Mouse (Mus musculus): Measurements from ENCODE around the gene Mall. TPM values are rescaled to one million over a fixed set of nuclear protein-coding genes. Genes with fewer than 3 reads are reported as not detected.

Mall gene
- polyA plus RNA-seq, 1 experiment from 2014 or later = 2.2 TPM

DNA sequence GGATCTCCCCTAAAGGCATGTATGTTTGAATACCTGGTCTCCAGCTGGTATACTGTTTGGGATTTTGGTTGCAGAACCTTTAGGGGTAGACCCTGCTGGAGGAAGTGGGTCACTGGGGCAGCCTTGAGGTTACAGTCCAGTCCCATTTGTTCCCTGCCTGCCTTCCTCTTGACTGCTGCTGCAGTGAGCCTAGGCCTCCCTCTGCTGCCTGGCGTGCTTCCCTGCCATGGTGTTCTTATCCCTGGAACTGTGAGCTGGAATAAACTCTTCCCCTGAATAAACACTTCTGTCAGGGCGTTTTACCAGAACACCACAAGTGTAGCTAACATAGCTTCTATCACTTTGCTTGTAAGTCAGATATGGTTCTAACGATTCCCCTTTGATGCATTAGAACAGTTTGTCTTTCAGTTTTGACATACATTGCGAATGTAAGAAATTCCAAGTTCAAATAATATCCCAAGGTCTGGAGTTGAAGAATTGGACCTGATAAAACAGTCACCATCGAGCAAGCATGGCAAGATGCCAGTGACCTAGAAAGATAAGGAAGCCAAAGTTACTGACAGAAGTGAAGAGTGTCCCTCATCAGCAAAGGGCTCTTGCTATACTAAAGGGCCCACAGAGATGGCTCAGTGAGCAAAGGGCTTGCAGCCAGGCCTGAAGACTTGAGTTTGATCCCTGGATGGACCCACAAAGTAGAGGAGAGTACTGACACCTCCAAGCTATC, 29.6 kb upstream of the Mall start:
- no peaks in the 10 kb centered on the region for H3K36me3 ChIP-seq (ENCODE audit: control insufficient read depth, insufficient read depth, low read length)
- DNase-seq (ENCODE audit: low spot score) = no peak
- H3K4me3 ChIP-seq (ENCODE audit: low read depth, low read length) = no peak overlapping the region
- no peak overlapping the region for H3K9ac ChIP-seq (ENCODE audit: low read length)
- WGBS = 90% methylated on average over 5 of the region's 5 CpGs
- H3K9me3 ChIP-seq (ENCODE audit: control insufficient read depth, low read length) = no peaks in the 10 kb centered on the region
- ATAC-seq (ENCODE audit: insufficient read depth, low FRiP score, low TSS enrichment) = no peak
- H3K27ac ChIP-seq (ENCODE audit: low read depth, low read length) = no peak overlapping the region
- no peak overlapping the region for H3K4me2 ChIP-seq (ENCODE audit: low read depth)
- no peaks in the 10 kb centered on the region for H3K27me3 ChIP-seq (ENCODE audit: control insufficient read depth, insufficient read depth, low read length)
- no peaks in the 10 kb centered on the region for H3K4me1 ChIP-seq (ENCODE audit: control insufficient read depth, insufficient read depth, low read length)

DNA sequence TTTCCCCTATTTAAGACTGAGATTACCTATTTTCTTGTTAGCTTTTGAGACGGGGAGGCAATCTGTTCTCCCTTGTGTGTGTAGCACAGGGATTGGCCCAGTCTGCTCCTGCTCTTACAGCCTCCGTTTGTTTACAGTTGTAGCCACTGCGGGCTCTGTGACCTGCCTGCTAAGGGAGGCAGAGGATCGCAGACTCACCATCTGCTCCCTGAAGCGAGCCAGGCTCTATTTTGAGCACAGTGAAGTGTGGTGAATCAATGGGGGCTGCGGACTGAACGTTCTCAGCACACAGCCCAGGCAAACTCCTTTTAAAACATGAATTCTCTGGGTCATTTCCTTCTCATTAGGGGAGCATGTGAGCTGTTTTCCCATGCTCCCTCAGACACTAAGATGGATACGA, 27.4 kb upstream of the Mall start:
- 31% methylated on average over 8 of the region's 8 CpGs for WGBS
- Histone ChIP-seq H3K27me3 (ENCODE audit: control insufficient read depth, insufficient read depth, low read length) (no peaks in the 10 kb centered on the region), H3K36me3 (ENCODE audit: control insufficient read depth, insufficient read depth, low read length) (no peaks in the 10 kb centered on the region), H3K4me2 (ENCODE audit: low read depth) (no peak overlapping the region), H3K9ac (ENCODE audit: low read length) (no peak overlapping the region), H3K27ac (ENCODE audit: low read depth, low read length) (0 out of 2 replicates have a peak overlapping the region, but pooled peaks have one; percentile 6), H3K4me1 (ENCODE audit: control insufficient read depth, insufficient read depth, low read length) (no peaks in the 10 kb centered on the region), H3K4me3 (ENCODE audit: low read depth, low read length) (no peak overlapping the region), H3K9me3 (ENCODE audit: control insufficient read depth, low read length) (no peaks in the 10 kb centered on the region)
- ATAC-seq (ENCODE audit: insufficient read depth, low FRiP score, low TSS enrichment) (no peak), DNase-seq (ENCODE audit: low spot score) (no peak)

DNA sequence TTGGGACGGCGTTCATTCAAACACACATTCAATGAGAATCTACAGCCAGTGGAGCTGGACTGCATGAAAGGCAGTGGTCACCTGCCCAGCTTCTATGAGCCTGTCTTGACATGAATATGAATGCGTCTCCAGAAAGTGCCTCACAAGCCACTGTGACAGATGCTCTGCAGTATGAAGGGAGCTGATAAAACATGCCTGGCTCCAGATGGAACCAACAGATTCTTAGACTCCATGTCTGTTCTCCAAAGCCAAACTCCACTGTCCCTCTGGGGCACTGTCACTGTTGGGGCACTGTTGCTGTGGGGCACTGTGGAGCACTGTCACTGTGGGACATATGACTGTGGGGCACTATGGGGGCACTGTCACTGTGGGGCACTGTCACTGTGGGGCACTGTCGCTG, 24.4 kb upstream of the Mall start:
- ATAC-seq (ENCODE audit: insufficient read depth, low FRiP score, low TSS enrichment) = no peak
- Histone ChIP-seq H3K36me3 (ENCODE audit: control insufficient read depth, insufficient read depth, low read length) (no peaks in the 10 kb centered on the region), H3K4me2 (ENCODE audit: low read depth) (no peak overlapping the region)

DNA sequence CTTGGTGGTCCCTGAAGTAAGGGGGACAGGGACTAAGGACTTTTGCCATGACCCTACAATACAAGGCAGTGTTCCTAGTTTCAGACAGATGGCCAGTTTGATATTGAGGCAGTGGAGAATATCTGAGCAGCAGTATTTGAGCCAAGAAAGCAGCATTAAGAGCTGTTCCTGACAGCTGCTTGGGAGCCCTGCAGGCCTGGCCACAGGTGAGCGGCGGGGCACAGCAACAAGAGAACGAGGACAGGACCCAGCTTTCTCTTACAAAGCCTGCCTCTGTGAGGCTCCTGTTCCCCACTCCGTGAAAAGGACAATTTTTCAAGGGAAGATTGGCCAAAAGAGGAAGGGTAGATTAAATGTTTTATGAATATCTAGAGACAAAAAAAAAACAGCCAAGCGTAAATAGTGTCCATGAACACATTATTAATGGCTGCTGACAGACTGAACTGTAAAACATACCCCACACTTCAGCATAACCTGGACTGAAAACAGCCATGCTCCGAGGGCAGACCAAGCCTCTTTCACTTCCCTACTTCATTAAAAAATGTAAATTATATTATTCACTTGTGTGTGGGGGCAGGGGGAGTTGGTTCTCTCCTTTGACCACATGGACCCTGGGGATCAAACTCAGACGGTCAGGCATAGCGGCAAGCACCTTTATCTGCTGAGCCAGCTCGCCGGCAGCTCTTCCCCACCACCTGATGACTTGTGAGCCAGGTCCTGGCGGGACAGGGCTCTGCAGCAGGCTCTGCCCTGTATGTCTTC, 22.3 kb upstream of the Mall start:
- H3K27ac ChIP-seq (ENCODE audit: low read depth, low read length) = no peak overlapping the region
- H3K4me2 ChIP-seq (ENCODE audit: low read depth) = no peak overlapping the region
- H3K4me3 ChIP-seq (ENCODE audit: low read depth, low read length) = no peak overlapping the region
- H3K27me3 ChIP-seq (ENCODE audit: control insufficient read depth, insufficient read depth, low read length) = no peaks in the 10 kb centered on the region
- H3K4me1 ChIP-seq (ENCODE audit: control insufficient read depth, insufficient read depth, low read length) = no peaks in the 10 kb centered on the region
- ATAC-seq (ENCODE audit: insufficient read depth, low FRiP score, low TSS enrichment) = no peak
- no peak for DNase-seq (ENCODE audit: low spot score)
- H3K9me3 ChIP-seq (ENCODE audit: control insufficient read depth, low read length) = no peaks in the 10 kb centered on the region
- 78% methylated on average over 11 of the region's 11 CpGs for WGBS
- no peak overlapping the region for H3K9ac ChIP-seq (ENCODE audit: low read length)
- no peaks in the 10 kb centered on the region for H3K36me3 ChIP-seq (ENCODE audit: control insufficient read depth, insufficient read depth, low read length)

More for the DNA sequence above, 24.4 kb upstream of the Mall start:
- Histone ChIP-seq H3K9me3 (ENCODE audit: control insufficient read depth, low read length) (no peaks in the 10 kb centered on the region), H3K27me3 (ENCODE audit: control insufficient read depth, insufficient read depth, low read length) (no peaks in the 10 kb centered on the region), H3K4me3 (ENCODE audit: low read depth, low read length) (no peak overlapping the region), H3K4me1 (ENCODE audit: control insufficient read depth, insufficient read depth, low read length) (no peaks in the 10 kb centered on the region), H3K9ac (ENCODE audit: low read length) (no peak overlapping the region), H3K27ac (ENCODE audit: low read depth, low read length) (no peak overlapping the region)
- 92% methylated on average over 4 of the region's 4 CpGs for WGBS
- DNase-seq (ENCODE audit: low spot score) = no peak

DNA sequence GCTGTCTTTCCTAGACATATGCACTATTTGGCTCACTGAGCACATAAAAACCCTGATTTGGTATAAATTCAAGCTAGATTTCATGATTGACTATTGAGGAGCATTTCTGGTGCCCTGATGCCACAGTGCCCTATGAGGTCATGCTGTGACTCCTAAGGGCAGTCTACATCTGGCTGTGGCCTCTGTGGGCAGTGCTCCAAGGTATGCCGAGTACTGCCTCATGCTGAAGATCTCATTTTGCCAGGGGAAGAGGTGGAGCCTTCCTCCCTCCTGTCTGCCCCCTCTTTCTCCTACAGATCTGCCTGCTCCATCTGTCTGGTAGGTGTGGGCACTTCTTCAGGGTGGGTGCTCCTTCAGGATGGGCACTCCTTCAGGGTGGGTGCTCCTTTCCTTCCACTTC, 19.6 kb upstream of the Mall start:
- Histone ChIP-seq H3K27me3 (ENCODE audit: control insufficient read depth, insufficient read depth, low read length) (no peaks in the 10 kb centered on the region), H3K9ac (ENCODE audit: low read length) (no peak overlapping the region), H3K9me3 (ENCODE audit: control insufficient read depth, low read length) (no peaks in the 10 kb centered on the region), H3K4me2 (ENCODE audit: low read depth) (no peak overlapping the region), H3K4me1 (ENCODE audit: control insufficient read depth, insufficient read depth, low read length) (no peaks in the 10 kb centered on the region), H3K36me3 (ENCODE audit: control insufficient read depth, insufficient read depth, low read length) (no peaks in the 10 kb centered on the region), H3K27ac (ENCODE audit: low read depth, low read length) (no peak overlapping the region), H3K4me3 (ENCODE audit: low read depth, low read length) (no peak overlapping the region)
- no peak for ATAC-seq (ENCODE audit: insufficient read depth, low FRiP score, low TSS enrichment)
- WGBS = 71% methylated on average over 1 of the region's 1 CpGs
- DNase-seq (ENCODE audit: low spot score) = no peak

DNA sequence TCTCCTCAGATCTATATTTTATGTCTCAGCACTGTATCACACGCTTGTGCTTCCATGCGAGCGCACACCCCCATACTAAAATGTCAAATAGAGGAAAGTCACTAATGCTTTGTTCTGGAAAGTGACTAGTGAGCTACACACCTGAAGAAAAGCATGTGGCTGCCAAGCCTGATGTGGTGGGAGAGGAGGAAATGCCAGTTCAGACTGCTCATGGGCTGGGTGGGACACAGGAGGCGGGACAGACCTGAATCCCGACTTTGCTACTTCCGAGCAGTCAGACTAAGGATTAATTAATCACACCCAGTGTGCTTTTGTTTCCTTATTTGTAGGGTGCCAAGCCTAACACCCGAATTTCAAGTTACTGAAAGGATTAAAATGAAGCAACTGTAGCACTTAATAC, 18.6 kb upstream of the Mall start:
- Histone ChIP-seq H3K27ac (ENCODE audit: low read depth, low read length) (no peak overlapping the region), H3K27me3 (ENCODE audit: control insufficient read depth, insufficient read depth, low read length) (no peaks in the 10 kb centered on the region), H3K4me3 (ENCODE audit: low read depth, low read length) (no peak overlapping the region), H3K4me2 (ENCODE audit: low read depth) (no peak overlapping the region), H3K4me1 (ENCODE audit: control insufficient read depth, insufficient read depth, low read length) (no peaks in the 10 kb centered on the region), H3K9me3 (ENCODE audit: control insufficient read depth, low read length) (no peaks in the 10 kb centered on the region), H3K9ac (ENCODE audit: low read length) (no peak overlapping the region), H3K36me3 (ENCODE audit: control insufficient read depth, insufficient read depth, low read length) (no peaks in the 10 kb centered on the region)
- ATAC-seq (ENCODE audit: insufficient read depth, low FRiP score, low TSS enrichment) = no peak
- 78% methylated on average over 7 of the region's 7 CpGs for WGBS
- DNase-seq (ENCODE audit: low spot score) = no peak

DNA sequence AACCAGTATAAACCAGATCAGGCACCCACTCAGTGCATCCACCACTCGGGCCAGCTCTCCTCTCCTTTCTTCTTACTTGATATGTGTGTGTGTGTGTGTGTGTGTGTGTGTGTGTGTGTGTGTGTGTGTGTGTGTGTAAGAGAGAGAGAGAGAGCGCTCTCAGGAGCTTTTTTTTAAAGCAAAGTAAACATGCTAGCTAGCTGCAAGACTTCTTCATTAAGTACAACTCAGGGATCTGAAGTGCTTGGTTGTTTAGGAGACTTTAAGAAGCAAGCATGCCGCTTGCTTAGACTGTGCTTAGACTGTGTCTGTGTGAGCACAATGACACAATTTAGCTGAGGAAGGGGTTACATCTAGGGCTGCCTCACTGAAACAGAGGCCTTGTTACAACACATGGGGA, 12.9 kb upstream of the Mall start:
- H3K9me3 ChIP-seq (ENCODE audit: control insufficient read depth, low read length) = no peaks in the 10 kb centered on the region
- H3K36me3 ChIP-seq (ENCODE audit: control insufficient read depth, insufficient read depth, low read length) = no peaks in the 10 kb centered on the region
- no peak overlapping the region for H3K4me3 ChIP-seq (ENCODE audit: low read depth, low read length)
- no peak overlapping the region for H3K9ac ChIP-seq (ENCODE audit: low read length)
- no peak overlapping the region for H3K4me2 ChIP-seq (ENCODE audit: low read depth)
- no peak overlapping the region for H3K27ac ChIP-seq (ENCODE audit: low read depth, low read length)
- H3K27me3 ChIP-seq (ENCODE audit: control insufficient read depth, insufficient read depth, low read length) = no peaks in the 10 kb centered on the region
- H3K4me1 ChIP-seq (ENCODE audit: control insufficient read depth, insufficient read depth, low read length) = no peaks in the 10 kb centered on the region
- DNase-seq (ENCODE audit: low spot score) = no peak
- 85% methylated on average over 3 of the region's 3 CpGs for WGBS
- ATAC-seq (ENCODE audit: insufficient read depth, low FRiP score, low TSS enrichment) = no peak

DNA sequence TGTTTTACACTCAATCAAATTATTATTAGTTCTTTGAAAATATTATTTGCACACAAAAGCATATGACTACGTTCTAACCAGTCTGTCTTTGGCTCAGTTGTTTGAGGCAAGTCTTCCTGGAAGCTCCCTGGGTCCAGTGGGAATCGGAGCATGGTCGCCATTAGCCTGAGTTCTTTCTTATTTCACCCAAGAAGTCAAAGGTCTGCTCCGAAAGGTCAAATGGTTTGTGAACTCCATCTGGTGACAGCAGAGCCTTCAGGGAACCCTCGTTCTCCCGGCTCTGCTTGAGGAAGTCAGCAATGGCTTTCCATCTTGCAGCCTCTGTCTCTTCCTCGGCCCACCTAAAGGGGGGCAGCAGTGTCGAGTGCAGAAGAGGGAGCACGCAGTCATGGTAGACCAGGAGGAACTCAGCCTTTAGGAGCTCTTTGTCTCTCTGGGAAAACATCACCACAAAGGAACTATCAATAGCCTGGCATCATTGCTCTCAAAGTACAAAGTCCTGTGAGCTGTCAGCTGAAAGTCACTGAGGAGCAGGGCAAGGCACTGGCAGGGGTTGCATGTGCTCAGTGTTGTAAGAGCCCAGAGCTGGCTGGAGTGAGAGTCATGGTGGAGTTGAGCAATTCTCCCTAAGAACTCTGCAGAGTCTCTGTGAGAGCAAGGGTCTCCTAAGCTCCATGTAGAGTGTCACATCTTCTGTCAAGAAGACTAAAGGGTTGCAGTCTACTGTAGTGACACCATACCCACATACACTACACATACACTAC, 11.2 kb upstream of the Mall start:
- H3K4me3 ChIP-seq (ENCODE audit: low read depth, low read length) = no peak overlapping the region

More for the DNA sequence above, 11.2 kb upstream of the Mall start:
- Histone ChIP-seq H3K27ac (ENCODE audit: low read depth, low read length) (no peak overlapping the region), H3K36me3 (ENCODE audit: control insufficient read depth, insufficient read depth, low read length) (no peaks in the 10 kb centered on the region), H3K9ac (ENCODE audit: low read length) (no peak overlapping the region), H3K4me2 (ENCODE audit: low read depth) (no peak overlapping the region), H3K27me3 (ENCODE audit: control insufficient read depth, insufficient read depth, low read length) (no peaks in the 10 kb centered on the region), H3K9me3 (ENCODE audit: control insufficient read depth, low read length) (no peaks in the 10 kb centered on the region), H3K4me1 (ENCODE audit: control insufficient read depth, insufficient read depth, low read length) (no peaks in the 10 kb centered on the region)
- no peak for DNase-seq (ENCODE audit: low spot score)
- 65% methylated on average over 9 of the region's 9 CpGs for WGBS
- ATAC-seq (ENCODE audit: insufficient read depth, low FRiP score, low TSS enrichment) = no peak
